Mouse (Mus musculus) liver, embryonic 16.5 days (tissue): ENCODE measurements around the gene Ttll5. TPM values are rescaled to one million over a fixed set of nuclear protein-coding genes. Genes with fewer than 3 reads are reported as not detected.

ENCODE experiments used
- ATAC-seq: fragments of 200-750 bp; cut with Nextera tagmentation; 2 replicates; pipeline ENCODE4 v1.8.0; 2017; ENCODE audit warnings: low read depth, mild to moderate bottlenecking, moderate number of reproducible peaks, moderate library complexity
- H3K27ac ChIP-seq: fragments of 300-500 bp; sonication (generic); 2 replicates; pipeline ENCODE4 v1.5.1; 2014; ENCODE audit warnings: mild to moderate bottlenecking, low read length
- H3K27me3 ChIP-seq: fragments of 300-500 bp; sonication (generic); 2 replicates; pipeline ENCODE4 v1.6.1; 2014; ENCODE audit warnings: low read depth, low read length, mixed read lengths; ENCODE audit not compliant: control insufficient read depth, insufficient read depth
- H3K36me3 ChIP-seq: fragments of 300-500 bp; sonication (generic); 2 replicates; pipeline ENCODE4 v1.6.1; 2014; ENCODE audit warnings: mild to moderate bottlenecking; ENCODE audit not compliant: control insufficient read depth, insufficient read depth
- H3K4me1 ChIP-seq: fragments of 300-500 bp; sonication (generic); 2 replicates; pipeline ENCODE4 v1.6.1; 2014; ENCODE audit warnings: low read depth, low read length, mixed read lengths; ENCODE audit not compliant: control insufficient read depth
- H3K4me2 ChIP-seq: fragments of 300-500 bp; sonication (generic); 2 replicates; pipeline ENCODE4 v1.6.1; 2014; ENCODE audit warnings: low read depth, low read length, mixed read lengths
- H3K4me3 ChIP-seq: fragments of 300-500 bp; sonication (generic); 2 replicates; pipeline ENCODE4 v1.5.1; 2014; ENCODE audit warnings: low read depth, mild to moderate bottlenecking, low read length
- H3K9ac ChIP-seq: fragments of 300-500 bp; sonication (generic); 2 replicates; pipeline ENCODE4 v1.6.1; 2014; ENCODE audit warnings: low read depth, low read length
- H3K9me3 ChIP-seq: fragments of 300-500 bp; sonication (generic); replicated peaks from 2 replicates; pipeline ENCODE4 v1.6.1; 2016; ENCODE audit warnings: low read length; ENCODE audit not compliant: control insufficient read depth
- WGBS: fragments of 180-500 bp; shearing (Covaris S2); extraction: QIAGEN DNeasy Blood & Tissue Kit; methylation state at CpG from one replicate; pipeline ENCODE4 v1.1.7; 2014; ENCODE audit not compliant: insufficient replicate concordance; 5-methylcytosine and 5-hydroxymethylcytosine counted together
- polyA plus RNA-seq: library from polyadenylated mRNA; unstranded; fragments of >200 nt; fragmentation: Nextera tagmentation; extraction: Ambion mirVana; gene quantifications from 2 replicates; pipeline ENCODE4 v1.2.1, GENCODE M21; 2015

Ttll5 gene
- polyA plus RNA-seq, 1 experiment from 2014 or later = 6.0 TPM

GRCm38 (mm10) chr12:86078553-86079201 is 254.2 kb downstream of the Ttll5 start, which contains the start of gene Tgfb3:
TSS of gene Tgfb3 (minus strand) at chr12:86079041.
- H3K27me3 ChIP-seq = peaks cover 38% of the 10 kb centered on the region
- H3K27ac ChIP-seq = no peak within 1 kb of the TSS
- H3K9ac ChIP-seq = peak within 1 kb of the TSS; percentile 60
- peak within 1 kb of the TSS; percentile 78 for H3K4me2 ChIP-seq
- no peaks in the 10 kb centered on the region; the same call in 1 of the 2 replicates for H3K4me1 ChIP-seq
- H3K9me3 ChIP-seq = no peaks in the 10 kb centered on the region
- H3K36me3 ChIP-seq = no peaks in the 10 kb centered on the region
- ATAC-seq = peak; percentile 42; the same call in 1 of the 2 replicates
- peak within 1 kb of the TSS; percentile 61 for H3K4me3 ChIP-seq
- WGBS = 2% methylated on average over 25 of the region's 25 CpGs

GRCm38 (mm10) chr12:86079202-86079667 is 254.8 kb downstream of the Ttll5 start:
- peaks cover 41% of the 10 kb centered on the region for H3K27me3 ChIP-seq
- H3K27ac ChIP-seq = no peak overlapping the region

GRCm38 (mm10) chr12:86082481-86083012 is 258.1 kb downstream of the Ttll5 start, which contains the start of gene Ift43:
TSS of gene Ift43 (plus strand) at chr12:86082541.
- H3K9ac ChIP-seq = peak within 1 kb of the TSS; percentile 18; the same call in 1 of the 2 replicates
- peak; percentile 55; the same call in 1 of the 2 replicates for ATAC-seq
- H3K36me3 ChIP-seq = no peaks in the 10 kb centered on the region
- 1% methylated on average over 35 of the region's 35 CpGs for WGBS
- H3K9me3 ChIP-seq = no peaks in the 10 kb centered on the region
- no peak within 1 kb of the TSS for H3K27ac ChIP-seq
- peak within 1 kb of the TSS; percentile 59 for H3K4me3 ChIP-seq
- H3K4me1 ChIP-seq = no peaks in the 10 kb centered on the region; the same call in 1 of the 2 replicates
- H3K4me2 ChIP-seq = peak within 1 kb of the TSS; percentile 57
- peaks cover 37% of the 10 kb centered on the region for H3K27me3 ChIP-seq

More at GRCm38 (mm10) chr12:86079202-86079667, 254.8 kb downstream of the Ttll5 start:
- WGBS = under 1% methylated on average over 31 of the region's 31 CpGs
- Histone ChIP-seq H3K36me3 (no peaks in the 10 kb centered on the region), H3K4me3 (peak overlapping the region; percentile 61), H3K4me2 (peak overlapping the region; percentile 78), H3K9me3 (no peaks in the 10 kb centered on the region), H3K9ac (peak overlapping the region; percentile 60), H3K4me1 (no peaks in the 10 kb centered on the region; the same call in 1 of the 2 replicates)
- peak; percentile 76 for ATAC-seq

- no peak overlapping the region for H3K4me2 ChIP-seq
- ATAC-seq = no peak
- H3K4me1 ChIP-seq = no peaks in the 10 kb centered on the region; the same call in 1 of the 2 replicates
- H3K9ac ChIP-seq = no peak overlapping the region
- H3K4me3 ChIP-seq = no peak overlapping the region
- H3K9me3 ChIP-seq = no peaks in the 10 kb centered on the region
- H3K27me3 ChIP-seq = peaks cover 24% of the 10 kb centered on the region
- 77% methylated on average over 7 of the region's 7 CpGs for WGBS
- H3K36me3 ChIP-seq = no peaks in the 10 kb centered on the region
- no peak overlapping the region for H3K27ac ChIP-seq
These were observed 261.4 kb downstream of the Ttll5 start for GRCm38 (mm10) chr12:86085873-86086272.

GRCm38 (mm10) chr12:86086550-86086949 is 262.1 kb downstream of the Ttll5 start:
- H3K4me2 ChIP-seq = no peak overlapping the region
- H3K4me1 ChIP-seq = no peaks in the 10 kb centered on the region; the same call in 1 of the 2 replicates
- H3K9ac ChIP-seq = no peak overlapping the region
- H3K27ac ChIP-seq = no peak overlapping the region
- H3K36me3 ChIP-seq = no peaks in the 10 kb centered on the region
- H3K9me3 ChIP-seq = no peaks in the 10 kb centered on the region
- peaks cover 19% of the 10 kb centered on the region for H3K27me3 ChIP-seq
- no peak overlapping the region for H3K4me3 ChIP-seq
- ATAC-seq = no peak
- 62% methylated on average over 8 of the region's 8 CpGs for WGBS

GRCm38 (mm10) chr12:86088042-86088441 is 263.6 kb downstream of the Ttll5 start:
- H3K36me3 ChIP-seq = no peaks in the 10 kb centered on the region
- H3K4me2 ChIP-seq = no peak overlapping the region
- no peaks in the 10 kb centered on the region; the same call in 1 of the 2 replicates for H3K4me1 ChIP-seq
- WGBS = 47% methylated on average over 7 of the region's 7 CpGs
- no peak overlapping the region for H3K9ac ChIP-seq
- peak; percentile 35; the same call in 1 of the 2 replicates for ATAC-seq
- H3K27me3 ChIP-seq = peaks cover 6% of the 10 kb centered on the region; the same call in 1 of the 2 replicates
- H3K9me3 ChIP-seq = no peaks in the 10 kb centered on the region
- no peak overlapping the region for H3K27ac ChIP-seq
- H3K4me3 ChIP-seq = no peak overlapping the region

GRCm38 (mm10) chr12:86090764-86091163 is 266.3 kb downstream of the Ttll5 start:
- Histone ChIP-seq H3K27ac (no peak overlapping the region), H3K9ac (no peak overlapping the region), H3K36me3 (no peaks in the 10 kb centered on the region), H3K4me1 (no peaks in the 10 kb centered on the region), H3K4me2 (no peak overlapping the region), H3K4me3 (no peak overlapping the region), H3K27me3 (no peaks in the 10 kb centered on the region), H3K9me3 (no peaks in the 10 kb centered on the region)
- no peak for ATAC-seq
- WGBS = 55% methylated on average over 4 of the region's 4 CpGs

GRCm38 (mm10) chr12:86091601-86092132 is 267.2 kb downstream of the Ttll5 start:
- Histone ChIP-seq H3K4me3 (no peak overlapping the region), H3K36me3 (no peaks in the 10 kb centered on the region), H3K27me3 (no peaks in the 10 kb centered on the region), H3K9ac (no peak overlapping the region), H3K27ac (no peak overlapping the region), H3K4me2 (no peak overlapping the region), H3K4me1 (no peaks in the 10 kb centered on the region), H3K9me3 (no peaks in the 10 kb centered on the region)
- WGBS = 55% methylated on average over 18 of the region's 18 CpGs
- ATAC-seq = no peak

GRCm38 (mm10) chr12:86094075-86094474 is 269.6 kb downstream of the Ttll5 start:
- 68% methylated on average over 4 of the region's 4 CpGs for WGBS
- Histone ChIP-seq H3K4me1 (no peaks in the 10 kb centered on the region), H3K27ac (no peak overlapping the region), H3K4me2 (no peak overlapping the region), H3K27me3 (no peaks in the 10 kb centered on the region), H3K9me3 (no peaks in the 10 kb centered on the region), H3K36me3 (no peaks in the 10 kb centered on the region), H3K4me3 (no peak overlapping the region), H3K9ac (no peak overlapping the region)
- no peak for ATAC-seq
